ENCODE assay signal across 8 mouse cellular contexts in the genomic region with DNA sequence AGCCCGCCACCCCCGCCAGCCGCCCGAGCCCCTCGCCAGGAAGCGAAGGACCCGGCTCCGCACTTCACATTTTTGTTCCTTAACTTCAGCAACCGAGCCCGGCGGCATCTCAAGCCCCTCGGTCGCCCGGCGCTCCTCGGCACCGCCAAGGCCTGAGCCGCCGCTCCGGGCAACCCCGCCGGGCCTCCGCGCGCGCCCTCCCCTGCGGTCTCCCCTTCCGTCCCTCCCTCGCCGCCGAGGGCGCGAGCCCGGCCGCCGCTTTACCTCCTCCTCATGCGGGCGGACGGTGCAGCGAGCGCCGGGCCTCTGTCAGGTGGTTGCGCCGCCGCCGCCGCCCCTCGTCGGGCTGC. TPM values are rescaled to one million over a fixed set of nuclear protein-coding genes. Genes with fewer than 3 reads are reported as not detected.
DNase-seq lines count a peak whose midpoint lies in the region; ATAC-seq and TF ChIP-seq lines count a peak whose summit lies in the region.

No protein-coding gene starts in this region.

- H3K27ac ChIP-seq in ES-Bruce4 (ENCODE audit: insufficient read depth, low read length), result peak overlapping the region; percentile 23; the same call in 1 of the 2 replicates
- H3K27ac ChIP-seq in hindbrain, embryonic 14.5 days, result peak overlapping the region; percentile 96
- peak overlapping the region; percentile 96 for H3K27ac ChIP-seq in stomach, embryonic 15.5 days

- peak; percentile 64 for DNase-seq in kidney, adult 18-20 months
- no peak for DNase-seq in kidney, postnatal 36 days
- DNase-seq in hindbrain, embryonic 14.5 days (ENCODE audit: low spot score), result no peak
- DNase-seq in mesoderm, embryonic 11.5 days (ENCODE audit: low read depth, low spot score), result peak; percentile 30
- DNase-seq in cerebellum, adult 9-11 months, result no peak

- no peak for TF ChIP-seq POLR2A in ES-Bruce4 (IDR thresholded peaks at IDR 0.05; ENCODE audit: insufficient read depth, low read length)

- H3K27me3 ChIP-seq in ES-Bruce4 (ENCODE audit: control insufficient read depth, insufficient read depth, low read length, poor library complexity, severe bottlenecking), result no peaks in the 10 kb centered on the region
- no peaks in the 10 kb centered on the region for H3K27me3 ChIP-seq in erythroblast, embryonic 14.5 days (ENCODE audit: control insufficient read depth)
- no peaks in the 10 kb centered on the region for H3K27me3 ChIP-seq in hindbrain, embryonic 14.5 days (ENCODE audit: control insufficient read depth, insufficient read depth, low read length)
- no peaks in the 10 kb centered on the region for H3K27me3 ChIP-seq in stomach, embryonic 15.5 days (replicated peaks)

- no peaks in the 10 kb centered on the region for H3K9me3 ChIP-seq in ES-Bruce4 (replicated peaks; ENCODE audit: control insufficient read depth, insufficient read depth, low read length, poor library complexity, severe bottlenecking)
- no peaks in the 10 kb centered on the region for H3K9me3 ChIP-seq in erythroblast, embryonic 14.5 days (ENCODE audit: control insufficient read depth, low read length)
- no peaks in the 10 kb centered on the region for H3K9me3 ChIP-seq in hindbrain, embryonic 14.5 days (ENCODE audit: control insufficient read depth, low read length)
- H3K9me3 ChIP-seq in stomach, embryonic 15.5 days, result no peaks in the 10 kb centered on the region

- H3K4me2 ChIP-seq in hindbrain, embryonic 14.5 days (replicated peaks), result peak overlapping the region; percentile 65
- peak overlapping the region; percentile 65 for H3K4me2 ChIP-seq in stomach, embryonic 15.5 days

- peaks cover 16% of the 10 kb centered on the region for H3K36me3 ChIP-seq in ES-Bruce4 (ENCODE audit: control insufficient read depth, insufficient read depth, low read length, poor library complexity, severe bottlenecking)
- H3K36me3 ChIP-seq in erythroblast, embryonic 14.5 days (ENCODE audit: control insufficient read depth), result peaks cover 38% of the 10 kb centered on the region
- peaks cover 14% of the 10 kb centered on the region; the same call in 1 of the 2 replicates for H3K36me3 ChIP-seq in hindbrain, embryonic 14.5 days (replicated peaks; ENCODE audit: control insufficient read depth, insufficient read depth)
- peaks cover 10% of the 10 kb centered on the region; the same call in 1 of the 2 replicates for H3K36me3 ChIP-seq in stomach, embryonic 15.5 days

- peak; percentile 59; the same call in 1 of the 2 replicates for ATAC-seq in hindbrain, embryonic 14.5 days (ENCODE audit: low FRiP score)
- ATAC-seq in stomach, embryonic 15.5 days (ENCODE audit: insufficient read depth, low FRiP score, low read depth), result peak; percentile 48

- no peak for TF ChIP-seq CTCF in ES-Bruce4 (IDR thresholded peaks at IDR 0.05; ENCODE audit: low read depth, low read length)

- TF ChIP-seq EP300 in ES-Bruce4 (IDR thresholded peaks at IDR 0.05; ENCODE audit: insufficient read depth, low read depth, low read length), result no peak

- WGBS in hindbrain, embryonic 14.5 days, result 0% methylated on average over 49 of the region's 49 CpGs
- WGBS in stomach, embryonic 15.5 days, result 0% methylated on average over 38 of the region's 49 CpGs

- H3K9ac ChIP-seq in ES-Bruce4 (ENCODE audit: low read depth, poor library complexity, severe bottlenecking), result peak overlapping the region; percentile 98
- H3K9ac ChIP-seq in hindbrain, embryonic 14.5 days, result peak overlapping the region; percentile 94
- H3K9ac ChIP-seq in stomach, embryonic 15.5 days, result peak overlapping the region; percentile 94

- H3K4me1 ChIP-seq in ES-Bruce4 (ENCODE audit: control insufficient read depth, insufficient read depth, low read length), result peaks cover 1% of the 10 kb centered on the region
- H3K4me1 ChIP-seq in erythroblast, embryonic 14.5 days (ENCODE audit: control insufficient read depth), result peaks cover 44% of the 10 kb centered on the region
- peaks cover 20% of the 10 kb centered on the region for H3K4me1 ChIP-seq in hindbrain, embryonic 14.5 days (replicated peaks; ENCODE audit: control insufficient read depth, insufficient read depth, low read length)
- H3K4me1 ChIP-seq in stomach, embryonic 15.5 days, result peaks cover 15% of the 10 kb centered on the region; the same call in 1 of the 2 replicates

- peak overlapping the region; percentile 81 for H3K4me3 ChIP-seq in ES-Bruce4 (ENCODE audit: low read depth, low read length)
- peak overlapping the region; percentile 96 for H3K4me3 ChIP-seq in erythroblast, embryonic 14.5 days (replicated peaks)
- peak overlapping the region; percentile 98 for H3K4me3 ChIP-seq in hindbrain, embryonic 14.5 days (replicated peaks; ENCODE audit: low read length)
- H3K4me3 ChIP-seq in stomach, embryonic 15.5 days (replicated peaks), result peak overlapping the region; percentile 95

RNA-seq across cellular contexts. Expression of a gene that starts 0.6 kb away (rescaled TPM):
- 318 and 327 TPM in 2 replicates for polyA plus RNA-seq in ES-Bruce4 (2011; ENCODE audit: insufficient read depth, insufficient read length, low read depth, missing spikeins)
- 0.31 and 0.54 TPM in 2 replicates for polyA plus RNA-seq in erythroblast, embryonic 14.5 days (2012)
- 54.9 and 56.6 TPM in 2 replicates for polyA plus RNA-seq in hindbrain, embryonic 14.5 days (2014; fragmentation: Nextera tagmentation; extraction: Ambion mirVana)
- 57.1 and 62.3 TPM in 2 replicates for polyA plus RNA-seq in stomach, embryonic 15.5 days (2015; fragmentation: Nextera tagmentation; extraction: Ambion mirVana)

Comparison
In these comparisons a context has a peak if more than half of its experiments do, and no peak if none do; other contexts are left out.
1. DNase-seq: peak in kidney, adult 18-20 months (single experiment) and mesoderm, embryonic 11.5 days (single experiment); none in kidney, postnatal 36 days (0 of 2), hindbrain, embryonic 14.5 days (single experiment) and cerebellum, adult 9-11 months (single experiment).
2. H3K27ac ChIP-seq: peak in every context shown above with its lines; median percentile 96 in hindbrain, embryonic 14.5 days; 96 in stomach, embryonic 15.5 days; 23 in ES-Bruce4.
3. RNA of a gene that starts 0.6 kb away (polyA plus RNA-seq): 318 to 327 TPM in ES-Bruce4, 57.1 to 62.3 TPM in stomach, embryonic 15.5 days and 54.9 to 56.6 TPM in hindbrain, embryonic 14.5 days; 0.31 to 0.54 TPM in erythroblast, embryonic 14.5 days; every median in the first group is over 10 times any median in the second.
4. Peak in every context shown above with its lines, with median percentiles within 50 percentile points of each other: H3K4me3 ChIP-seq and H3K9ac ChIP-seq.